Mouse (Mus musculus): ENCODE measurements at regions not wholly inside any gene's neighbourhood (a gene's known extent, or its start where the extent isn't known, plus 50 kb on each side); places are given as distances from the start of the nearest gene placed in this dataset.
"Not testable (repeated sequence)": the region's sequence is repeated elsewhere in the genome, so short reads cannot be mapped to it uniquely, and the experiment has no call there.

DNA sequence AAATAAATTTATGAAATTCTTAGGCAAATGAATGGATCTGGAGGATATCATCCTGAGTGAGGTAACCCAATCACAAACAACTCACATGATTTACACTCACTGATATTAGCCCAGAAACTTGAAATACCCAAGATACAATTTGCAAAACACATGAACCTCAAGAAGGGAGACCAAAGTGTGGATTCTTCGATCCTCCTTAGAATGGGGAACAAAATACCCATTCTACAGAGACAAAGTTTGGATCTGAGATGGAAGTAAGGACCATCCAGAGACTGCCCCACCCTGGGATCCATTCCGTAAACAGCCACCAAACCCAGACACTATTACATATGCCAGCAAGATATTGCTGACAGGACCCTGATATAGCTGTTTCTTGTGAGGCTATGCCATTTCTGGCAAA lies 971.2 kb downstream of the Agbl1 start:
- not testable (repeated sequence) for H3K27ac ChIP-seq; H3K4me3 ChIP-seq; H3K9me3 ChIP-seq; H3K9ac ChIP-seq; H3K4me1 ChIP-seq; H3K4me2 ChIP-seq; ATAC-seq (replicated peaks); H3K36me3 ChIP-seq (replicated peaks); H3K27me3 ChIP-seq (replicated peaks)
- 93% methylated on average over 2 of the region's 2 CpGs for WGBS

DNA sequence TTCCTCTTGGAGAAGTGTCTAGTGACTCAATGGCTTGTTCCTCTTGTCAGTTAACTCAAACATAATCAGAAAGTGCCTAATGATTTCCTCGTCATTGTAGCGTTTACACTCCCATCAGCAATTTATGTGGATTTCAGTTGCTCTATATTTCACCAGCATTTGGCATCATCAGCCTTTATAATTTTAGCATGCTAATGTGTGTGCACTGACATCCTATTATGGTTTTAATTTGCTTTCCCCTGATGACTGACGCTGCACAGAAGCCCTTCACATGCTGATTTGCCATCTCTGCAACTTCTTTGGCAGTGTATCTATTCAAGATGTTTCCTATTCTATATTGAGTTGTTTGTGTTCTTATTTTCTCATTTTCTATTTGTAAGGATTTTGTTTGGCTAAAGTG lies 975.9 kb downstream of the Agbl1 start:
- Histone ChIP-seq H3K9ac (no peak overlapping the region), H3K4me2 (no peak overlapping the region), H3K4me3 (no peak overlapping the region), H3K27me3 (replicated peaks) (no peaks in the 10 kb centered on the region), H3K9me3 (no peaks in the 10 kb centered on the region), H3K4me1 (no peaks in the 10 kb centered on the region), H3K36me3 (replicated peaks) (no peaks in the 10 kb centered on the region), H3K27ac (no peak overlapping the region)
- WGBS, result 72% methylated on average over 3 of the region's 3 CpGs
- no peak for ATAC-seq (replicated peaks)

DNA sequence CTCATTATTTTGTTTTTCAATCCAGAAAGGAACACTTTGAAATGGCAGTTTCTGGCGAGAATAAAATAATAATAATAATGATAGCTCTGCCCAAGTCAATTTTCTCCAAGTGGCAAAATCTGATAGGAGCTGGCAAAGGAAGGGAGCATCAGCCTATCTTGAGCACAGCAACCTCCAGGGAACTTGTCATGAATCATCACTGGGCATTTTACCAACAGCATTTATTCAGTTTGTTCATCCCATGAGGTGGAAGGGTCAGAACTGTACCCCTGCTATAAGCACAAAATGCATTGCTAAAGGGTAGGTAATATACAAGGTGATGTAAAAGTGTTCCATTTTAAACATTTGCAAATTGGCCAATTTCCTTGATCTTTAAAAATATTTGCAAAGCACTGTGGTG lies 1019.7 kb downstream of the Agbl1 start:
- ATAC-seq (replicated peaks), result no peak
- Histone ChIP-seq H3K4me1 (no peaks in the 10 kb centered on the region), H3K4me3 (no peak overlapping the region), H3K9ac (no peak overlapping the region), H3K4me2 (no peak overlapping the region), H3K27me3 (replicated peaks) (no peaks in the 10 kb centered on the region), H3K27ac (no peak overlapping the region), H3K9me3 (no peaks in the 10 kb centered on the region), H3K36me3 (replicated peaks) (no peaks in the 10 kb centered on the region)
- 69% methylated on average over 1 of the region's 1 CpGs for WGBS

DNA sequence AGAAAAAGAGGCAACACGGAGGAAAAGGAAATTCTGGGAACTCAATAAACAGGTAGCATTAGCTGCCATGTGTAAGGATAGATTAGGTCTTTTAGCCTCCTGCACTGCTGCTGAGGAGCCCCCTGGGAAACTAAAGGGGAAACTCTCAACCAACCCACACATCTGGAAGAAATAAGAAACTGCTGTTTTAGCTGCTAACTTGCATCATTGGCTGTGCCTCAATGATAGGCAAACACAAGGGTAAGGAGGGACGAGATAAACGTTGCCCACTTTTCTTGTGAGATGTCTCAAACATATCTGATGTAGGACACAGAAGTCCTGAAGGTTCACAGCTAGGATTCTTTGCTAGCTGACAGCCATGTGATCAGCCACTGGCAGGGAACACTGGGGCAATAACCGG lies 1058.0 kb downstream of the Agbl1 start:
- H3K36me3 ChIP-seq (replicated peaks), result no peaks in the 10 kb centered on the region
- no peaks in the 10 kb centered on the region for H3K9me3 ChIP-seq
- H3K4me2 ChIP-seq, result no peak overlapping the region
- no peaks in the 10 kb centered on the region for H3K27me3 ChIP-seq (replicated peaks)
- H3K4me3 ChIP-seq, result no peak overlapping the region
- H3K4me1 ChIP-seq, result no peaks in the 10 kb centered on the region
- WGBS, result 75% methylated on average over 4 of the region's 4 CpGs
- no peak for ATAC-seq (replicated peaks)
- no peak overlapping the region for H3K27ac ChIP-seq
- no peak overlapping the region for H3K9ac ChIP-seq

DNA sequence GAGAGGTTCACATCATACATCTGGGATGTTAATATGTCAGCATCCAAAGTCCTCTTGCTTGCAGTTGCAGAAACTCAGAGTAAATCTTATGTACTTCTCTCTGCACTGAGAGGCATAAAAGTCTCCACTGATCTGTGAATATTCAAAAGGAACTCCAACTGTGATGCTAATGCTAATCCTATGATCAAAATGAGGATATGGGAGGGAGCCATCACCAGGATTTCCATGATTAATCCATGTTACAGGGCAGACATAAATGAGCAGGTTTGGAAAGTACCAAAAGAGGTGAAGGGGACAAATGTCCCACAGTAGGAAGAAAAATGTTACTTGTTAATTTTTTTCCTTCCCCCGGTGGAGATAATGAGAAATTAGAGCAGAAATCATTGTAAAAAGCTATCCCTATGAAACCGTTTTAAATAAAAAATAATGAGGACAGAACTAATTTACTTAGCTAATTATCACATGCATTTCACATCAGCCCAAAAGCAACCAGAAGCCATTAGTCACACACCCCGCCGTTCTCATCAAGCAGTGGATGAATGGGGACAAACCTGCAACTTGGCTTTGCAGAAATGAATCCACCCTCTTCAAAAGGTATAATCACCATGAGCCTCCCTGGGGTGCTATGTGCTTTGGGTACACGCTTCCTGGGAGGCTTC lies 1065.4 kb downstream of the Agbl1 start:
- Histone ChIP-seq H3K4me3 (no peak overlapping the region), H3K4me1 (0 out of 2 replicates have a peak, but pooled peaks cover 3% of the 10 kb centered on the region), H3K27me3 (replicated peaks) (no peaks in the 10 kb centered on the region), H3K27ac (no peak overlapping the region), H3K36me3 (replicated peaks) (no peaks in the 10 kb centered on the region), H3K9ac (no peak overlapping the region), H3K4me2 (no peak overlapping the region), H3K9me3 (no peaks in the 10 kb centered on the region)
- ATAC-seq (replicated peaks), result peak; percentile 52; the same call in 1 of the 2 replicates
- 14% methylated on average over 5 of the region's 5 CpGs for WGBS

DNA sequence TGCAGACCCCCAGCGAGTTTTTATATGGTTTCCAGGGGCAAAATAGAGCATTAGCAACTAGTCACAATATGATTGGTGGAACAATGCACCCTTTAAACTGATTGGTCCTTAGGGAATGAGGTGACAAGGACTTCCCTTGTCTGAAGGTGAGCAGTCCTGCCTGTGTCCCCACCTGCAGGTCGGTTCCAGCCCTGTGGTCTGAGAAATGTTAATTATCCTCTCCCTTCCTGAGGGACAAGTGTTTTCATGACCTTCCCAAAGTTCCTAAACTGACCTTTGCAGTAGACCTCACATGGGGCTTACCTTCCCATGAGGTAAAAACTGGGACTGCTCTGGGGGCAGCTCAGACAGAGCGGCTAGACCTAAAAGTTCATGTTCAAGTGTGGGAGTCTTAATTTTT lies 1073.5 kb downstream of the Agbl1 start:
- Histone ChIP-seq H3K27me3 (replicated peaks) (no peaks in the 10 kb centered on the region), H3K4me3 (no peak overlapping the region), H3K9me3 (no peaks in the 10 kb centered on the region), H3K36me3 (replicated peaks) (no peaks in the 10 kb centered on the region), H3K4me2 (no peak overlapping the region), H3K27ac (no peak overlapping the region), H3K4me1 (0 out of 2 replicates have a peak, but pooled peaks cover 3% of the 10 kb centered on the region), H3K9ac (no peak overlapping the region)
- 37% methylated on average over 3 of the region's 3 CpGs for WGBS
- ATAC-seq (replicated peaks), result no peak

DNA sequence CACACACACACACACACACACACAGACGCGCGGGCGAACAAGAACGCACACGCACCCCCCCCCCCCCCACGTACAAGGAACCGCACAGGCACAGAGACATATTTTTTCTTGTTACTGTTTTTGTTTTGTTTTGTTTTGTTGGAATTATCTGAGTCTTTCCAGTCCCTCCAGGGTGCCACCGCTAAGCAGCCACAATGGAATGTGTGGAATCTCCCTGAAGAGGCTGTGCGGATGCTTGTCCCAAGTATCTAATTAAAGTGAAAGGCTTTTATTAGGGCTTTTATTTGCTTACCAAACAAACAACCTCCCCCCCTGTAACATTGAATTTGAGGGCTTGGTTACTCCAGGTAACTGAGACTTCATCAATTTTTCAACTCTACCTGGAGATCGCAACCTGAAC lies 1074.2 kb downstream of the Agbl1 start:
- no peak overlapping the region for H3K27ac ChIP-seq
- 0 out of 2 replicates have a peak overlapping the region, but pooled peaks have one; percentile 10 for H3K4me3 ChIP-seq
- no peak for ATAC-seq (replicated peaks)
- 0 out of 2 replicates have a peak, but pooled peaks cover 3% of the 10 kb centered on the region for H3K4me1 ChIP-seq
- H3K4me2 ChIP-seq, result peak overlapping the region; percentile 33
- H3K27me3 ChIP-seq (replicated peaks), result no peaks in the 10 kb centered on the region
- H3K9me3 ChIP-seq, result no peaks in the 10 kb centered on the region
- H3K36me3 ChIP-seq (replicated peaks), result no peaks in the 10 kb centered on the region
- WGBS, result 12% methylated on average over 5 of the region's 11 CpGs
- no peak overlapping the region for H3K9ac ChIP-seq

DNA sequence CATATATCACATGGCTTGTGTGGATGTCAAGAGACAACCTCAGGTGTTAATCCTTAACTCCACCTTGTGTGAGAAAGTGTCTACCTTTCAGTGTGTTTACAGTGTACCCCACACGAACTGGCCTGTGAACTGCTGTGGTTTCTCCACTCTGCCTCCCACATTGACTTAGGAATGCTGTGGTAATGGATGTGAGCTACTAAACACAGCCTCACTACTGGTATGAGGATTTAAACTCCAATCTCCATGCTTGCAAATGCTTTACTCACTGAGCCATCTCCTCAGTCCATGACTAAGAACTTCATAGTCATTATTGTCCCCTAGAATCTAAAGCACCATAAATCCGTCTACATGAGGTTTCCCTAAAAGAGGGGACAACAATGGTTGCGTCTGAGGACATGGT lies 1075.8 kb downstream of the Agbl1 start:
- Histone ChIP-seq H3K27me3 (replicated peaks) (no peaks in the 10 kb centered on the region), H3K4me2 (no peak overlapping the region), H3K27ac (no peak overlapping the region), H3K4me1 (0 out of 2 replicates have a peak, but pooled peaks cover 3% of the 10 kb centered on the region), H3K9ac (no peak overlapping the region), H3K36me3 (replicated peaks) (no peaks in the 10 kb centered on the region), H3K4me3 (no peak overlapping the region), H3K9me3 (no peaks in the 10 kb centered on the region)
- WGBS, result 75% methylated on average over 3 of the region's 3 CpGs
- no peak for ATAC-seq (replicated peaks)

DNA sequence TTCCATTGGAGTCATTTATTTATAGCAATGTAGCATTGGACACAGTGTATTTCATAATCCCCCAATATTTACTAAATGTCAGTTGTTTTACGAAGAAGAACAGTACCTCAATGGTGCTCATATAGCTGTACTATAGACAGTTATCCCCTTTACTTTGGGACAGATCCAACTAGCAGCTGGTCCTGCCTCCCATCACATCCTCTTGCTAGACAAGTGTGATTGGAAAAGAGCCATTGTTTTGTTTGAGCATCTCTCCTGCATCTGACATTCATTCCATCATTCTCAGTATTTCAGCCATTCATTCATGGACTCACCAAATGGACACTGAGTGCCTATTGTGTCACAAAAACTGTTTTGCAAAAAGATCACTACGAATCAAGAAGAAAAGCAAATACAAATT lies 1082.0 kb downstream of the Agbl1 start:
- Histone ChIP-seq H3K4me1 (no peaks in the 10 kb centered on the region), H3K9me3 (no peaks in the 10 kb centered on the region), H3K36me3 (replicated peaks) (no peaks in the 10 kb centered on the region), H3K4me3 (no peak overlapping the region), H3K27me3 (replicated peaks) (no peaks in the 10 kb centered on the region), H3K27ac (no peak overlapping the region), H3K4me2 (no peak overlapping the region), H3K9ac (no peak overlapping the region)
- ATAC-seq (replicated peaks), result no peak
- WGBS, result 76% methylated on average over 2 of the region's 2 CpGs

DNA sequence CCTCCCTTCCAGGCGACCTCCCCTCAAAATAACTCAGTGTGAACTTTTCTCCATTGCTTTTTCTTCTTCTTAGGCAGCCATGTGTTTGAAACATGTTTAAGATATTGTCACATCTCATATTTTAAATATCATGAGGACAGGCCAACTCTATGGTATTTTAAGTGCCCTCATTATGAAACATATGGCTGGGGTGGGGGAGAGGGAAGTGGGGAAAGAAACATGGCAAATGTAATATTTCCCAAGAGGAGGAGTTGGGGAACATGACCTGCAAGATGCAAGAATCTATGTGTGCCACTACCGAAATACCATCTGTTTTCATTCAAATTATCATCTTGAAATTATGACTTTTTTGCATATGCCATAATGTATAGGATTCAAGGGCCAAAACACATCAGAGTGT lies 1095.5 kb downstream of the Agbl1 start:
- H3K36me3 ChIP-seq (replicated peaks), result no peaks in the 10 kb centered on the region
- H3K4me3 ChIP-seq, result no peak overlapping the region
- ATAC-seq (replicated peaks), result no peak
- no peaks in the 10 kb centered on the region for H3K9me3 ChIP-seq
- H3K27ac ChIP-seq, result no peak overlapping the region
- no peak overlapping the region for H3K4me2 ChIP-seq
- H3K4me1 ChIP-seq, result no peaks in the 10 kb centered on the region
- no peak overlapping the region for H3K9ac ChIP-seq
- 79% methylated on average over 2 of the region's 2 CpGs for WGBS
- H3K27me3 ChIP-seq (replicated peaks), result no peaks in the 10 kb centered on the region

DNA sequence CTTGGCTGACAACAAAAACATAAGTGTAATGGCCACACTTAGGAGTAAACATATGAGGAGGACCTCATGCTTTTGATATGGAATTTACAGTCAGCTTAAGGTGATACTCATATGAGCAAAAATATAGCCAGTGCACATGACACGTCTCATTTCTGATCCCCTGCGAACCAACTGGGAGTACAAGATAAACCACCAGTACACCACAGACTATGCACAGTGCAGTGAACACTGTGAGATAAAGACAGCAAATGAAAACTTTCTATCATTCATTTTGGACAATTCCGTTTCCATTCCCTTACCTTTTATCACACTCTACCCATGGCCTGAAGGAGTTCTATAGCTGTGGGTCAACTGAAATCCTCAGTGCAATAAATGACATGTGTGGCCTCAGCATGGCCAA lies 1097.1 kb downstream of the Agbl1 start:
- no peaks in the 10 kb centered on the region for H3K27me3 ChIP-seq (replicated peaks)
- no peak overlapping the region for H3K27ac ChIP-seq
- 97% methylated on average over 3 of the region's 3 CpGs for WGBS
- no peak overlapping the region for H3K4me2 ChIP-seq
- ATAC-seq (replicated peaks), result no peak
- H3K4me1 ChIP-seq, result no peaks in the 10 kb centered on the region
- H3K4me3 ChIP-seq, result no peak overlapping the region
- H3K36me3 ChIP-seq (replicated peaks), result no peaks in the 10 kb centered on the region
- no peaks in the 10 kb centered on the region for H3K9me3 ChIP-seq
- no peak overlapping the region for H3K9ac ChIP-seq

DNA sequence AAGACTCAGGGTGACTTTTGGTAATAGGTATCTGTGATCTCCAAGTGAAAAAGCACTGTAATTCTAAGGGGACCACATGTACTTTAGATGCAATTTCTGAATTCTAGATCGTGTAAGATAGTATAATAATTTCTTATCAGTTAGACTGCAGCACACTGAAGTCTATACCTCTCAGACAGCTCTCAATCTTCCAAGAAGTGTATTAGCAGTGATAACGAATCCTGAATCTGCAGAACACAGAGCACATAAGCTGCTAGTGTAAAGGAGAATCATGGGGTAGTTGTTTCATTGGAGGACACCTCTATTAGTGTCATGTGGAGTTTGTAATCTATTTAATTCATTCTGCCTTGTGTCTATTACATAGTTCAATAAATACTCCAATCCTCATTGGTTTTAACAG lies 1097.8 kb downstream of the Agbl1 start:
- Histone ChIP-seq H3K4me3 (no peak overlapping the region), H3K36me3 (replicated peaks) (no peaks in the 10 kb centered on the region), H3K9ac (no peak overlapping the region), H3K9me3 (no peaks in the 10 kb centered on the region), H3K27ac (no peak overlapping the region), H3K4me2 (no peak overlapping the region), H3K27me3 (replicated peaks) (no peaks in the 10 kb centered on the region), H3K4me1 (no peaks in the 10 kb centered on the region)
- ATAC-seq (replicated peaks), result no peak
- 84% methylated on average over 2 of the region's 2 CpGs for WGBS

DNA sequence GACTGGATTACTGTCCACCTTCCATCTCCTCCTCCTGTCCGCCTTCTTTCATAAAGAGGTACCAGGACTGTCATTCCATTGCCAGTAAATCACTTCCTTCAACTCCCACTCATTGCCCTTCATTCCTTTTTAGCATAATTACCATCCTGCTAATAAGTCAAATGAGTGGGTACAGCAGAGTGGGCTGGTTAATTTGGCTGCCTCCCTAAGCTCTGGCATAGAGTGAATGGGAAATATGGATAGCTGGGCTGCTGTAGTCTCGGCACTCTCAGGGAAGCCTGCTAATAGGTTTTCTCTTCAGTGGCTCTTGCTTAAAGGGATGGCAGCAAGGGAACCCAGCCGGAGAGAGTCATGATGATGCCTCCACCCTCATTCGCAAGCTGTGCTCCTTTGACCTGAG lies 1108.9 kb downstream of the Agbl1 start:
- no peaks in the 10 kb centered on the region for H3K4me1 ChIP-seq
- no peak overlapping the region for H3K4me2 ChIP-seq
- H3K9ac ChIP-seq, result no peak overlapping the region
- H3K36me3 ChIP-seq (replicated peaks), result no peaks in the 10 kb centered on the region
- H3K27ac ChIP-seq, result no peak overlapping the region
- ATAC-seq (replicated peaks), result no peak
- WGBS, result 85% methylated on average over 4 of the region's 4 CpGs
- H3K9me3 ChIP-seq, result no peaks in the 10 kb centered on the region
- no peak overlapping the region for H3K4me3 ChIP-seq
- H3K27me3 ChIP-seq (replicated peaks), result no peaks in the 10 kb centered on the region
